Mouse (Mus musculus) stomach, embryonic 14.5 days (tissue): ENCODE data around the gene Fmr1nb. TPM values are rescaled to one million over a fixed set of nuclear protein-coding genes. Genes with fewer than 3 reads are reported as not detected.
"Not testable (repeated sequence)": the region's sequence is repeated elsewhere in the genome, so short reads cannot be mapped to it uniquely, and the experiment has no call there.

ENCODE experiments used
- ATAC-seq: fragments of 200-750 bp; cut with Nextera tagmentation; 2 replicates; pipeline ENCODE4 v1.8.0; 2017; ENCODE audit warnings: low read depth, moderate TSS enrichment; ENCODE audit not compliant: insufficient number of reproducible peaks, insufficient read depth, low FRiP score
- H3K27ac ChIP-seq: fragments of 300-500 bp; sonication (generic); 2 replicates; pipeline ENCODE4 v1.5.1; 2014; ENCODE audit warnings: mild to moderate bottlenecking, low read length, moderate library complexity, mixed read lengths
- H3K27me3 ChIP-seq: fragments of 300-500 bp; sonication (generic); 2 replicates; pipeline ENCODE4 v1.6.1; 2014; ENCODE audit warnings: low read length, control low read depth, mixed read lengths; ENCODE audit not compliant: control insufficient read depth, insufficient read depth
- H3K36me3 ChIP-seq: fragments of 300-500 bp; sonication (generic); 2 replicates; pipeline ENCODE4 v1.6.1; 2014; ENCODE audit warnings: mild to moderate bottlenecking, control low read depth, low read length, moderate library complexity, mixed read lengths; ENCODE audit not compliant: control insufficient read depth, insufficient read depth
- H3K4me1 ChIP-seq: fragments of 300-500 bp; sonication (generic); 2 replicates; pipeline ENCODE4 v1.6.1; 2014; ENCODE audit warnings: low read length, control low read depth, mixed read lengths; ENCODE audit not compliant: control insufficient read depth, insufficient read depth
- H3K4me2 ChIP-seq: fragments of 300-500 bp; sonication (generic); replicated peaks from 2 replicates; pipeline ENCODE4 v1.6.1; 2014; ENCODE audit warnings: low read depth, low read length, control low read depth
- H3K4me3 ChIP-seq: fragments of 300-500 bp; sonication (generic); 2 replicates; pipeline ENCODE4 v1.5.1; 2014; ENCODE audit warnings: low read depth, low read length, control low read depth
- H3K9ac ChIP-seq: fragments of 300-500 bp; sonication (generic); replicated peaks from 2 replicates; pipeline ENCODE4 v1.6.1; 2014; ENCODE audit warnings: low read depth, mild to moderate bottlenecking, control low read depth, low read length, moderate library complexity, mixed read lengths
- H3K9me3 ChIP-seq: fragments of 300-500 bp; sonication (generic); 2 replicates; pipeline ENCODE4 v1.6.1; 2016; ENCODE audit warnings: low read depth, low read length, control low read depth; ENCODE audit not compliant: control insufficient read depth
- WGBS: fragments of 180-500 bp; shearing (Covaris S2); extraction: QIAGEN DNeasy Blood & Tissue Kit; methylation state at CpG from one replicate; pipeline ENCODE4 v1.1.7; 2014; 5-methylcytosine and 5-hydroxymethylcytosine counted together
- polyA plus RNA-seq: library from polyadenylated mRNA; unstranded; fragments of >200 nt; fragmentation: Nextera tagmentation; extraction: Ambion mirVana; gene quantifications from 2 replicates; pipeline ENCODE4 v1.2.1, GENCODE M21; 2014

Gene Fmr1nb
- polyA plus RNA-seq: not detected in 2 replicates

DNA sequence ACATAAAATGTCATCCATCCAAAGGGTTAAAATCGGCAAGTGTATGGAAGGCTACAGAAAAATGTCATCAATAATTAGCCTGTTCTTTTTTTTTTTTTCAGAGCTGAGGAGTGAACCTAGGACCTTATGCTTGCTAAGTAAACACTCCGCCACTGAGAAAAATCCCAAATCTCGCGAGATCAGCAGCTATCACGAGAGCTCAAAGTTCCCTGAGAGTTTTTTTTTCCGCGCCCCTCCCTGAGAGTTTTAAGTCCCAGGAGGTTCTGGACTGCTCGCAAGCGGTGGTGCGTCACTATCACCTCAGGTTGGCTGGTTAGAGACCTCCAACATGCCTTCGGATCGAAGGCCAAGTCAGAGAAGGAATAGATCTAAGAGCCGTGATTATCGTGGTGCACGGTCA is at the start of gene Fmr1nb:
Fmr1nb (plus strand) TSS at position 234 of the 400 bp plus-strand sequence.
- H3K27ac ChIP-seq: no peak within 1 kb of the TSS
- ATAC-seq: no peak
- no peaks in the 10 kb centered on the region for H3K4me1 ChIP-seq
- H3K27me3 ChIP-seq: no peaks in the 10 kb centered on the region
- no peak within 1 kb of the TSS for H3K4me3 ChIP-seq
- no peaks in the 10 kb centered on the region for H3K36me3 ChIP-seq
- WGBS: 86% methylated on average over 15 of the region's 15 CpGs
- H3K9me3 ChIP-seq: no peaks in the 10 kb centered on the region
- H3K4me2 ChIP-seq: no peak within 1 kb of the TSS
- no peak within 1 kb of the TSS for H3K9ac ChIP-seq

DNA sequence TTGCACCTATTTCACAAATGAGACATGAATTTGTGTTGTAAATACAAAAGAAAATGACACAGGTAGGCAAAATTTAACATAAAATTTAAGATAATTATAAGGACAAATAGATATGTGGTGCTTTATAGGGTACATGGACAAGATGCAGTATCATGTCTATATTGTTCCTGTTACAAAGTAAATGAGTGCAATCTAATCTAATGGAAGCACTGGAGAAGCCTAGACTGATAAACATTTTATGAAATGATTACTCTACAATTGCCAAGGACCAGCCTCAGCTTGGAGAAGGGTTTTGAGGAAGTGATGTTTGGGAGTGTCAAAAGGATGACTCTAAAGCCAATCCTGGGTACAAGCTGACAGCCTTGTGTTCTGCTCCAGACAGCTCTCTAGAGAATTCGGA is 24.7 kb upstream of the Fmr1nb start:
- 62% methylated on average over 1 of the region's 1 CpGs for WGBS
- Histone ChIP-seq H3K4me1 (no peaks in the 10 kb centered on the region), H3K9ac (no peak overlapping the region), H3K4me2 (no peak overlapping the region), H3K27me3 (no peaks in the 10 kb centered on the region), H3K27ac (no peak overlapping the region), H3K36me3 (no peaks in the 10 kb centered on the region), H3K4me3 (no peak overlapping the region), H3K9me3 (no peaks in the 10 kb centered on the region)
- no peak for ATAC-seq

DNA sequence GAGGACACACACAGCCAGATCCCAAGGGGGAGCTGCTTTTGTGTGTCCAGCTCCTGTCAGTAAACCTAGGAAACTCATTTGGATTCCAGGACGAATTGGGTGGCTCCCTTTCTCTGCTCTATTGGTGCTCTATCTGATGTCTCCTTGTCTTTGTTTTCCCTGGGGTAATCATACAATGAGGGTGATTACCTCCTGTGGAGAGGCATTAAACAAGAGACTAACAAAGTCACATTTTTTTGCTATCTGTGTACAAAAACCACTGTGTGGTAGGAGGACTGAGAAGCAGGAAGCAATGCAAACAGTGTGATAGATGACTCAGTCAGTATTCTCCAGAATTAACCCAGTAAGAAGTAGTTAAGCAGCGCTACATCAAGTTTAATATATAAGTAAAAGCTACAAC is 21.6 kb upstream of the Fmr1nb start:
- Histone ChIP-seq H3K4me2 (no peak overlapping the region), H3K27ac (no peak overlapping the region), H3K4me3 (no peak overlapping the region), H3K27me3 (no peaks in the 10 kb centered on the region), H3K9ac (no peak overlapping the region), H3K4me1 (no peaks in the 10 kb centered on the region), H3K36me3 (no peaks in the 10 kb centered on the region), H3K9me3 (no peaks in the 10 kb centered on the region)
- no peak for ATAC-seq
- 58% methylated on average over 2 of the region's 2 CpGs for WGBS

DNA sequence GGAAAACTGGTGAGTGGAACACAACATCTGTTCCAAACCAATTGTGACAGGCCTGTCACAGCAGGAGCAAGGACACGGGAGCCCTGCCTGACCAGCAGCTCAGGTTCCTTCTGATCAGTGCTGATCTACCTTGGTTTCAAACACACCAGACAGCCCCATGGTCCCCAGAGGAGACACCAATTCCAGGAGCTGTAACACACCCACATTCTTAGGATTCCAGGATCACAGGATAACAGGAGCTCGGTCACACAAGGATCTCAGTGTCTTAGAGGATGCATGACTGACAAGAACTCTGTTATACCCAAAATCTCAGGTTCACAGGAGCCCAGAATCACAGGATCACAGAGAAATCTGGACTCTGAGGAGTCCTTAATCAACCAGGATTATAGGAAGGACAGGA is 58.8 kb downstream of the Fmr1nb start:
- not testable (repeated sequence) for H3K36me3 ChIP-seq, H3K27ac ChIP-seq, ATAC-seq, H3K4me3 ChIP-seq, H3K4me1 ChIP-seq, H3K9ac ChIP-seq, H3K27me3 ChIP-seq, H3K9me3 ChIP-seq
- 51% methylated on average over 2 of the region's 2 CpGs for WGBS
- 0 out of 2 replicates have a peak overlapping the region, but pooled peaks have one; percentile 16 for H3K4me2 ChIP-seq

DNA sequence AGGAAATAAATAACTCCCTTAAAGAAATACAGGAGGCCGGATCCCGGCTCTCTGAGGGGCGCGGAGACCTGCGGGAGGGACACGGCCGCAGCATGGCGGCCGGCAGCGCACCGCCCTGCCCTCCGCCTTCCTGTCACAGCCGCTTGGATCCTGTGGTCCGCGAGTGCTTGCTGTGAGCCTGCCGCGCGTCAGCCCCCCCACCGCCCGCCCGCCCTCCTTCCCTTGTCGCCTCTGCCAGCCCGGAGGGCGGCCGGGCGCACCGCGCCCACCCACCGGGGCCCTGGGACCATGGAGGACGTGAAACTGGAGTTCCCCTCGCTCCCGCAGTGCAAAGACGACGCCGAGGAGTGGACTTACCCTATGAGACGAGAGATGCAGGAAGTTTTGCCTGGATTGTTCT is 59.4 kb downstream of the Fmr1nb start, which contains the start of gene Gm14698:
Gm14698 (plus strand) TSS at position 35 of the 400 bp plus-strand sequence.
- H3K4me2 ChIP-seq: 0 out of 2 replicates have a peak within 1 kb of the TSS, but pooled peaks have one; percentile 16
- ATAC-seq: peak; percentile 80; the same call in 1 of the 2 replicates
- peak within 1 kb of the TSS; percentile 5; the same call in 1 of the 2 replicates for H3K4me3 ChIP-seq
- not testable (repeated sequence) for H3K9ac ChIP-seq, H3K27ac ChIP-seq, H3K36me3 ChIP-seq, H3K4me1 ChIP-seq, H3K27me3 ChIP-seq, H3K9me3 ChIP-seq
- WGBS: 19% methylated on average over 12 of the region's 36 CpGs

DNA sequence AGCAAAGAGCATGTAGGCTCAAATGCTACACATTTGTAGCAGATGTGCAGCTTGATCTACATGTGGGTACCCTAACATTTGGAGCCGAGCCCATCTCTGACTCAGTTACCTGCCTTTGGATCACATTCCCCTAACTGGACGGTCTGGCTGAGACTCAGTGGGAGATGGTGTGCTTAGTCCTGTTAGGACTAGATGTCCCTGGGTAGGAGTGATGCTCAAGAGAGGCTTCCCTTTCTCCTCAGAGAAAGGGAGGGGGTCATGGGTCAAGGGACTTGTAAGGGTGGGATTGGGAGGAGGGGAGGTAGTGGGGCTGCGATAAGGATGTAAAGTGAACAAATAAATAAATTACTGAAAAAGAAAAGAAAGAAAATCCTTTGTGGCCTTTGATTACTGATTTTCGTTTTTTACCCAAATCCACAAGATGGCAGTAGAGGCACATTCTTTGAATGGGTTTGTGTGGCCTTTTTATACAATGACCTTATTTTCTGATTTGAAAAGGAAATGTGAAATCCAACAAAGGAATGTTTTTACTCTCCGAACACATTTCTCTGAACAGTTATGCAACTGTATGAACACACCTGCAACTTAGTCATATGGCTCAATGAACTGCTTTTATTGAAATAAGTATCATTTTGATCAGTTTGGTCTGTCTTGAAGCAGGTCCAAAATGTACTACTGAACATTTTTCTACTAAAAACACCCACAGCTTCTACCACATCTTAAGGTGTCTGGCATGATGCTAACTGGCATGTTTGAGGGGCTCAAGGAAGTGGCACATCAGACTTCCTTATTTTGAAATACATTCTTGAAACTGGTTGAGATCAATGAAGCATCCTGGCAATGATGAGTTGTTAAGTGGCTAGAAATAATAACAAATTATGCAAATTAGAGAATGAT is 78.2 kb downstream of the Fmr1nb start:
- 26% methylated on average over 5 of the region's 5 CpGs for WGBS
- ATAC-seq: no peak
- Histone ChIP-seq H3K36me3 (no peaks in the 10 kb centered on the region), H3K9ac (no peak overlapping the region), H3K27me3 (no peaks in the 10 kb centered on the region), H3K9me3 (no peaks in the 10 kb centered on the region), H3K4me1 (no peaks in the 10 kb centered on the region), H3K4me2 (no peak overlapping the region), H3K27ac (no peak overlapping the region), H3K4me3 (no peak overlapping the region)

Other genes starting within 250 kb of the Fmr1nb start
- gene Fmr1, start 83.3 kb upstream of the Fmr1nb start, polyA plus RNA-seq: 66.7 and 68.3 TPM in 2 replicates
- gene Gm14698, start 59.3 kb downstream of the Fmr1nb start, polyA plus RNA-seq: 5.2 and 6.2 TPM in 2 replicates
- gene Gm6812, start 131.2 kb downstream of the Fmr1nb start, polyA plus RNA-seq: not detected in 2 replicates